Mouse (Mus musculus) c-Kit-positive CD71-negative TER-119-negative erythroid progenitor cells, embryonic 14.5 days (primary cell): ENCODE data around the gene Gramd4.

Experiments used
- DNase-seq: peaks from one replicate; pipeline ENCODE4 v3.0.0-alpha.2; 2013; ENCODE audit warnings: low read depth

Gramd4 gene

GRCm38 (mm10) chr15:86057413-86057812 is at the start of gene Gramd4:
Gene Gramd4 (plus strand): TSS chr15:86057695.
- DNase-seq = no peak

GRCm38 (mm10) chr15:86013130-86013529 is 44.4 kb upstream of the Gramd4 start:
- no peak for DNase-seq

- DNase-seq = no peak
Measured at GRCm38 (mm10) chr15:86013656-86014055, 43.8 kb upstream of the Gramd4 start.

GRCm38 (mm10) chr15:86015026-86015425 is 42.5 kb upstream of the Gramd4 start:
- DNase-seq = no peak

GRCm38 (mm10) chr15:86015860-86016541 is 41.5 kb upstream of the Gramd4 start:
- DNase-seq = no peak

- DNase-seq = no peak
Measured at GRCm38 (mm10) chr15:86017336-86017735, 40.2 kb upstream of the Gramd4 start.

- DNase-seq = no peak
Measured at GRCm38 (mm10) chr15:86018753-86019512, 38.6 kb upstream of the Gramd4 start.

- no peak for DNase-seq
Measured at GRCm38 (mm10) chr15:86020008-86020407, 37.5 kb upstream of the Gramd4 start.

GRCm38 (mm10) chr15:86021301-86021700 is 36.2 kb upstream of the Gramd4 start:
- DNase-seq = no peak

- DNase-seq = no peak
Measured at GRCm38 (mm10) chr15:86021971-86022370, 35.5 kb upstream of the Gramd4 start.

GRCm38 (mm10) chr15:86027871-86028270 is 29.6 kb upstream of the Gramd4 start:
- DNase-seq = no peak

- no peak for DNase-seq
Measured at GRCm38 (mm10) chr15:86029981-86030380, 27.5 kb upstream of the Gramd4 start.

GRCm38 (mm10) chr15:86032811-86033190 is 24.7 kb upstream of the Gramd4 start:
- DNase-seq = no peak

GRCm38 (mm10) chr15:86033191-86033841 is 24.2 kb upstream of the Gramd4 start, which contains the start of gene Celsr1:
Gene Celsr1 (minus strand): TSS chr15:86033777.
- no peak for DNase-seq

- DNase-seq = no peak
Measured at GRCm38 (mm10) chr15:86034021-86034523, 23.4 kb upstream of the Gramd4 start.

- no peak for DNase-seq
Measured at GRCm38 (mm10) chr15:86034781-86035360, 22.6 kb upstream of the Gramd4 start.

- no peak for DNase-seq
Measured at GRCm38 (mm10) chr15:86035913-86036312, 21.6 kb upstream of the Gramd4 start.

- no peak for DNase-seq
Measured at GRCm38 (mm10) chr15:86038802-86039201, 18.7 kb upstream of the Gramd4 start.

GRCm38 (mm10) chr15:86041421-86041820 is 16.1 kb upstream of the Gramd4 start:
- no peak for DNase-seq

GRCm38 (mm10) chr15:86042364-86042763 is 15.1 kb upstream of the Gramd4 start:
- no peak for DNase-seq

GRCm38 (mm10) chr15:86049510-86049909 is 8.0 kb upstream of the Gramd4 start:
- no peak for DNase-seq

GRCm38 (mm10) chr15:86050170-86050743 is 7.2 kb upstream of the Gramd4 start:
- no peak for DNase-seq
